Mouse (Mus musculus): ENCODE measurements around the gene AB124611. TPM values are rescaled to one million over a fixed set of nuclear protein-coding genes. Genes with fewer than 3 reads are reported as not detected.

AB124611 gene
- polyA plus RNA-seq, 1 experiment from 2014 or later: 4.7 TPM

GRCm38 (mm10) chr9:21553607-21554273 lies 27.8 kb downstream of the AB124611 start:
- no peak for ATAC-seq (ENCODE audit: low FRiP score, low read depth)
- no peak overlapping the region for H3K9ac ChIP-seq
- no peak overlapping the region for H3K27ac ChIP-seq

GRCm38 (mm10) chr9:21555198-21555742 lies 29.3 kb downstream of the AB124611 start:
- Histone ChIP-seq H3K9ac (no peak overlapping the region), H3K4me3 (no peak overlapping the region), H3K9me3 (no peaks in the 10 kb centered on the region), H3K4me1 (peaks cover 9% of the 10 kb centered on the region), H3K27ac (no peak overlapping the region), H3K4me2 (replicated peaks) (no peak overlapping the region), H3K27me3 (replicated peaks) (no peaks in the 10 kb centered on the region), H3K36me3 (peaks cover 26% of the 10 kb centered on the region)
- 88% methylated on average over 6 of the region's 6 CpGs for WGBS
- no peak for ATAC-seq (ENCODE audit: low FRiP score, low read depth)

More at GRCm38 (mm10) chr9:21553607-21554273, 27.8 kb downstream of the AB124611 start:
- Histone ChIP-seq H3K4me3 (no peak overlapping the region), H3K4me2 (replicated peaks) (no peak overlapping the region), H3K36me3 (peaks cover 30% of the 10 kb centered on the region), H3K9me3 (no peaks in the 10 kb centered on the region), H3K4me1 (peaks cover 14% of the 10 kb centered on the region), H3K27me3 (replicated peaks) (no peaks in the 10 kb centered on the region)
- WGBS: 90% methylated on average over 6 of the region's 6 CpGs

- no peaks in the 10 kb centered on the region for H3K27me3 ChIP-seq (replicated peaks)
- no peak overlapping the region for H3K9ac ChIP-seq
- WGBS: 94% methylated on average over 2 of the region's 2 CpGs
- H3K4me2 ChIP-seq (replicated peaks): no peak overlapping the region
- H3K27ac ChIP-seq: no peak overlapping the region
- ATAC-seq (ENCODE audit: low FRiP score, low read depth): no peak
- H3K4me1 ChIP-seq: peaks cover 9% of the 10 kb centered on the region
- no peaks in the 10 kb centered on the region for H3K9me3 ChIP-seq
- H3K36me3 ChIP-seq: peaks cover 22% of the 10 kb centered on the region; the same call in 1 of the 2 replicates
- no peak overlapping the region for H3K4me3 ChIP-seq
Observed at GRCm38 (mm10) chr9:21556996-21557395, 31.0 kb downstream of the AB124611 start.

- no peak for ATAC-seq (ENCODE audit: low FRiP score, low read depth)
- H3K36me3 ChIP-seq: peaks cover 27% of the 10 kb centered on the region; the same call in 1 of the 2 replicates
- 93% methylated on average over 2 of the region's 2 CpGs for WGBS
Observed at GRCm38 (mm10) chr9:21557556-21557955, 31.6 kb downstream of the AB124611 start.

GRCm38 (mm10) chr9:21558366-21558765 lies 32.4 kb downstream of the AB124611 start:
- WGBS: 91% methylated on average over 4 of the region's 4 CpGs
- H3K9me3 ChIP-seq: no peaks in the 10 kb centered on the region
- peaks cover 9% of the 10 kb centered on the region for H3K4me1 ChIP-seq
- H3K4me2 ChIP-seq (replicated peaks): no peak overlapping the region
- peaks cover 29% of the 10 kb centered on the region; the same call in 1 of the 2 replicates for H3K36me3 ChIP-seq
- H3K27ac ChIP-seq: no peak overlapping the region
- H3K4me3 ChIP-seq: no peak overlapping the region
- ATAC-seq (ENCODE audit: low FRiP score, low read depth): no peak
- no peak overlapping the region for H3K9ac ChIP-seq
- H3K27me3 ChIP-seq (replicated peaks): no peaks in the 10 kb centered on the region

More at GRCm38 (mm10) chr9:21557556-21557955, 31.6 kb downstream of the AB124611 start:
- Histone ChIP-seq H3K27me3 (replicated peaks) (no peaks in the 10 kb centered on the region), H3K4me1 (peaks cover 9% of the 10 kb centered on the region), H3K9me3 (no peaks in the 10 kb centered on the region), H3K9ac (no peak overlapping the region), H3K27ac (no peak overlapping the region), H3K4me3 (no peak overlapping the region), H3K4me2 (replicated peaks) (no peak overlapping the region)

GRCm38 (mm10) chr9:21559151-21559550 lies 33.2 kb downstream of the AB124611 start:
- Histone ChIP-seq H3K9me3 (no peaks in the 10 kb centered on the region), H3K27ac (no peak overlapping the region), H3K4me3 (no peak overlapping the region), H3K4me2 (replicated peaks) (no peak overlapping the region), H3K4me1 (peaks cover 9% of the 10 kb centered on the region), H3K36me3 (peaks cover 27% of the 10 kb centered on the region; the same call in 1 of the 2 replicates), H3K27me3 (replicated peaks) (no peaks in the 10 kb centered on the region), H3K9ac (no peak overlapping the region)
- no peak for ATAC-seq (ENCODE audit: low FRiP score, low read depth)
- WGBS: 92% methylated on average over 3 of the region's 3 CpGs

- ATAC-seq (ENCODE audit: low FRiP score, low read depth): no peak
- 93% methylated on average over 1 of the region's 1 CpGs for WGBS
- Histone ChIP-seq H3K36me3 (peaks cover 16% of the 10 kb centered on the region; the same call in 1 of the 2 replicates), H3K9ac (no peak overlapping the region), H3K27me3 (replicated peaks) (no peaks in the 10 kb centered on the region), H3K9me3 (no peaks in the 10 kb centered on the region), H3K4me1 (no peaks in the 10 kb centered on the region), H3K4me3 (no peak overlapping the region), H3K4me2 (replicated peaks) (no peak overlapping the region), H3K27ac (no peak overlapping the region)
Observed at GRCm38 (mm10) chr9:21564420-21564819, 38.4 kb downstream of the AB124611 start.

GRCm38 (mm10) chr9:21565004-21565586 lies 39.1 kb downstream of the AB124611 start:
- Histone ChIP-seq H3K4me2 (replicated peaks) (no peak overlapping the region), H3K4me3 (no peak overlapping the region), H3K9ac (no peak overlapping the region), H3K27me3 (replicated peaks) (no peaks in the 10 kb centered on the region), H3K27ac (no peak overlapping the region), H3K36me3 (peaks cover 22% of the 10 kb centered on the region), H3K4me1 (no peaks in the 10 kb centered on the region), H3K9me3 (no peaks in the 10 kb centered on the region)
- ATAC-seq (ENCODE audit: low FRiP score, low read depth): no peak
- 91% methylated on average over 4 of the region's 4 CpGs for WGBS

GRCm38 (mm10) chr9:21566538-21566937 lies 40.6 kb downstream of the AB124611 start:
- Histone ChIP-seq H3K36me3 (peaks cover 31% of the 10 kb centered on the region), H3K27ac (no peak overlapping the region), H3K27me3 (replicated peaks) (no peaks in the 10 kb centered on the region), H3K9me3 (no peaks in the 10 kb centered on the region), H3K4me1 (no peaks in the 10 kb centered on the region), H3K4me2 (replicated peaks) (no peak overlapping the region), H3K4me3 (no peak overlapping the region), H3K9ac (no peak overlapping the region)
- 87% methylated on average over 1 of the region's 1 CpGs for WGBS
- no peak for ATAC-seq (ENCODE audit: low FRiP score, low read depth)

- no peak overlapping the region for H3K4me3 ChIP-seq
- ATAC-seq (ENCODE audit: low FRiP score, low read depth): no peak
- WGBS: 91% methylated on average over 2 of the region's 2 CpGs
- no peak overlapping the region for H3K4me2 ChIP-seq (replicated peaks)
- no peaks in the 10 kb centered on the region for H3K9me3 ChIP-seq
- H3K9ac ChIP-seq: no peak overlapping the region
- no peak overlapping the region for H3K27ac ChIP-seq
- peaks cover 33% of the 10 kb centered on the region for H3K36me3 ChIP-seq
- no peaks in the 10 kb centered on the region for H3K4me1 ChIP-seq
- no peaks in the 10 kb centered on the region for H3K27me3 ChIP-seq (replicated peaks)
Observed at GRCm38 (mm10) chr9:21567051-21567450, 41.1 kb downstream of the AB124611 start.

GRCm38 (mm10) chr9:21568657-21569255 lies 42.8 kb downstream of the AB124611 start:
- 90% methylated on average over 8 of the region's 8 CpGs for WGBS
- no peak overlapping the region for H3K27ac ChIP-seq
- no peaks in the 10 kb centered on the region for H3K27me3 ChIP-seq (replicated peaks)

More at GRCm38 (mm10) chr9:21568657-21569255, 42.8 kb downstream of the AB124611 start:
- H3K4me2 ChIP-seq (replicated peaks): no peak overlapping the region
- H3K4me1 ChIP-seq: no peaks in the 10 kb centered on the region
- H3K9ac ChIP-seq: no peak overlapping the region
- H3K36me3 ChIP-seq: peaks cover 41% of the 10 kb centered on the region
- no peak overlapping the region for H3K4me3 ChIP-seq
- no peak for ATAC-seq (ENCODE audit: low FRiP score, low read depth)
- H3K9me3 ChIP-seq: no peaks in the 10 kb centered on the region
